Mouse (Mus musculus): ENCODE measurements around the gene Zc3h18. TPM values are rescaled to one million over a fixed set of nuclear protein-coding genes. Genes with fewer than 3 reads are reported as not detected.

Zc3h18 gene
- total and polyA plus RNA-seq, 2 experiments from 2014 or later: 25.3 to 25.6 TPM

DNA sequence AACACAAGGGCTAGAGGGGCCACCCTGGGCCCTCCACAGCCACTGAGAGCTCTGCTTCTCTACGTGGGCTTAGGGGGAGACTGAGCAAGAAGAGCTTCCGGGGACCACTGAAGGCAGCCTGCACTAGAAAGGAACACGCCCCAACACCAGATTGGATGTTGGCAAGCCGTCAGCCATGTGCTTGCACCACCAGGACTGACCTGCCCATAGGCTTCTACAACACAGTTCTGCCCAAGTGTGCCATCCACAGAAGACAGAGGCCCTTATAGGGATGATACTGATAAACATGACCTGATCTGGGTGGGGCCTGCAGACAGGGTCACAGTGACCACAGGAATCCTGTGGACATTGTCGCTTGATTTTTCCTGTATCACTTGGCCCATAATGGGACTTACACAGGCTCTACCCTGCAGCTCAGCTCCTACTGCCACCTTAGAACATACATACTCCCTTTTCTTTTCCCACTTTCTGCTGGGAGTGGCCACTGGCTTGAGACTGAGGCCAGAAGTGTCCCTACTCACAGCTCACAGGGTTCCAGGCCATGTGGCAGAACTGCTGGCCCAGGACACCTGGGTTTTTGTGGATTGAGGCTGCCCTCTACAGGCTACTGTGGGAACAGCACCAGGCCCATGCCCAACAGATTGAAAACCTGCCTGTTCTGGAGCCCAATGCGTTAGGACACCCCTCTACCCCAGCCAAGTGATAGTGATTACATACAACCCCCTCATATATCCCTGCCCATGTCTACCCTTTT lies 43.5 kb upstream of the Zc3h18 start:
- Histone ChIP-seq H3K9me3 (ENCODE audit: low read length) (no peaks in the 10 kb centered on the region), H3K27ac (no peak overlapping the region), H3K4me2 (ENCODE audit: low read depth, low read length) (no peak overlapping the region), H3K9ac (replicated peaks; ENCODE audit: low read length) (no peak overlapping the region), H3K4me1 (ENCODE audit: insufficient read depth, low read length) (peaks cover 8% of the 10 kb centered on the region; the same call in 1 of the 2 replicates), H3K4me3 (ENCODE audit: low read length) (no peak overlapping the region), H3K27me3 (ENCODE audit: insufficient read depth, low read length) (0 out of 2 replicates have a peak, but pooled peaks cover 7% of the 10 kb centered on the region), H3K36me3 (ENCODE audit: insufficient read depth, low read length) (0 out of 2 replicates have a peak, but pooled peaks cover 4% of the 10 kb centered on the region)
- TF ChIP-seq CTCF (IDR thresholded peaks at IDR 0.05; ENCODE audit: low read depth): peak; percentile 97
- 63% methylated on average over 6 of the region's 6 CpGs for WGBS
- ATAC-seq (no peak), DNase-seq (ENCODE audit: low spot score) (peak; percentile 85)

DNA sequence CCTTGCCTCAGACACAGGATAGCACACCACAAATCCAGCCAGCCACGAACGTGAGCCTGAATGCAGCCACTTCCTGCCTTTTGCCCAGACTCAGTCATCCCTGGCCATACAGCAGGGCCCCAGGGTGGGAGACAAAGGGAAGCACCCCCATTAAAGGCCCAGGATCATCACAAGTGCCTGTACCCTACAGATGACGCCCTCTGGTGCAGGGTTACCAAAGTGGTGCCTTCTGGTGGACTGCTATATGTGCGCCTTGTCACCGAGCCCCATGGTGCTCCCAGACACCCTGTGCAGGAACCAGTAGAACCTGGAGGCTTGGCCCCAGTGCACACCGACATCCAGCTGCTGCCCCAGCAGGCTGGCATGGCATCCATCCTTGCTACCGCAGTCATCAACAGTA lies 42.9 kb upstream of the Zc3h18 start:
- H3K27ac ChIP-seq: no peak overlapping the region
- H3K4me3 ChIP-seq (ENCODE audit: low read length): no peak overlapping the region
- 0 out of 2 replicates have a peak, but pooled peaks cover 10% of the 10 kb centered on the region for H3K27me3 ChIP-seq (ENCODE audit: insufficient read depth, low read length)
- no peak overlapping the region for H3K9ac ChIP-seq (replicated peaks; ENCODE audit: low read length)
- DNase-seq (ENCODE audit: low spot score) (no peak), ATAC-seq (no peak)
- 0 out of 2 replicates have a peak, but pooled peaks cover 4% of the 10 kb centered on the region for H3K36me3 ChIP-seq (ENCODE audit: insufficient read depth, low read length)
- WGBS: 82% methylated on average over 7 of the region's 7 CpGs
- TF ChIP-seq CTCF (IDR thresholded peaks at IDR 0.05; ENCODE audit: low read depth): no peak
- no peak overlapping the region for H3K4me2 ChIP-seq (ENCODE audit: low read depth, low read length)
- peaks cover 8% of the 10 kb centered on the region; the same call in 1 of the 2 replicates for H3K4me1 ChIP-seq (ENCODE audit: insufficient read depth, low read length)
- H3K9me3 ChIP-seq (ENCODE audit: low read length): no peaks in the 10 kb centered on the region

DNA sequence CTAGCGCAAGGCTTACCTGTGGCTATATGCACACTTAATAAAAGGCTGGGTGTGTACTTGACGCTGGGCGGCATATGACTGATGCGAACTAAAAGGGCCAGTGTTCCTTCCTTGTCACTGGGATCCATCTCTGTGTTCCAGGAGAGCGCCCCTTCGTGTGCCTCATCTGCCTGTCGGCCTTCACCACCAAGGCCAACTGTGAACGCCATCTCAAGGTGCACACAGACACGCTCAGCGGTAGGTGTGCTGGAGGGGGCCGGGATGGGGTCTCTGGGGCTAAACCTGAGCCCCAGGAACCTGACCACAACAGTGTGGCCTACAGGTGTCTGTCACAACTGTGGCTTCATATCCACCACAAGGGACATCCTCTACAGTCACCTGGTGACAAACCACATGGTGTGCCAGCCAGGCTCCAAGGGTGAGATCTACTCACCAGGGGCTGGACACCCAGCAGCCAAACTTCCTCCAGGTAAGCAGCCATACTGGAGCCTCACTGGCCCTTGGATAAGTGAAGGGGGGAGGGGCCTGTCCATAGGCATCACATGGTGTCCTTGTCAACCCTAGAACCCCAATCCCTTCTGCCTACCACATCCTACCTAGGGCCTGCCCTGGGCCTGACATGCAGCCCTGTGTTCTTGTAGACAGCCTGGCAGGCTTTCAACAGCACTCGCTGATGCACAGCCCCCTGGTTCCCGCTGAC lies 41.5 kb upstream of the Zc3h18 start:
- Histone ChIP-seq H3K4me2 (ENCODE audit: low read depth, low read length) (no peak overlapping the region; the same call in 1 of the 2 replicates), H3K4me1 (ENCODE audit: insufficient read depth, low read length) (peaks cover 8% of the 10 kb centered on the region; the same call in 1 of the 2 replicates), H3K9me3 (ENCODE audit: low read length) (no peaks in the 10 kb centered on the region), H3K27me3 (ENCODE audit: insufficient read depth, low read length) (0 out of 2 replicates have a peak, but pooled peaks cover 10% of the 10 kb centered on the region), H3K9ac (replicated peaks; ENCODE audit: low read length) (no peak overlapping the region), H3K27ac (no peak overlapping the region), H3K36me3 (ENCODE audit: insufficient read depth, low read length) (0 out of 2 replicates have a peak, but pooled peaks cover 4% of the 10 kb centered on the region), H3K4me3 (ENCODE audit: low read length) (peak overlapping the region; percentile 41; the same call in 1 of the 2 replicates)
- no peak for TF ChIP-seq CTCF (IDR thresholded peaks at IDR 0.05; ENCODE audit: low read depth)
- DNase-seq (ENCODE audit: low spot score) (no peak), ATAC-seq (no peak)
- WGBS: 84% methylated on average over 13 of the region's 13 CpGs

DNA sequence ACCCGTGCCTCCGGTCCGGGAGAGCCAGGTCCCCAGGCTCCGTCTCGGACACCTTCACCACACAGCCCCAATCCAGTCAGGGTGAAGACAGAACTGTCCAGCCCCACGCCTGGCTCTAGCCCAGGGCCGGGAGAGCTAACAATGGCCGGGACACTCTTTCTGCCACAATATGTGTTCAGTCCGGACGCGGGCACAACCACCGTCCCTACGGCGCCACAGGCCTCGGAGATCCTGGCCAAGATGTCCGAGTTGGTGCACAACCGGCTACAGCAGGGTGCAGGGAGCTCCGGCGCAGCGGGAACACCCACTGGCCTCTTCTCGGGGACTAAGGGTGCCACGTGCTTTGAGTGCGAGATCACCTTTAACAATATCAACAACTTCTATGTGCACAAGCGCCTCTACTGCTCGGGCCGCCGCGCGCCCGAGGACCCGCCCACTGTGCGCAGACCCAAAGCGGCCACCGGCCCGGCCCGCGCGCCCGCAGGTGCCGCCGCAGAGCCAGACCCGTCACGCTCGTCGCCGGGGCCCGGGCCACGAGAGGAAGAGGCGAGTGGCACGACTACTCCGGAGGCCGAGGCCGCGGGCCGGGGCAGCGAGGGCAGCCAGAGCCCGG lies 40.7 kb upstream of the Zc3h18 start:
- H3K4me1 ChIP-seq (ENCODE audit: insufficient read depth, low read length): peaks cover 8% of the 10 kb centered on the region; the same call in 1 of the 2 replicates
- peak overlapping the region; percentile 15; the same call in 1 of the 2 replicates for H3K27ac ChIP-seq
- TF ChIP-seq CTCF (IDR thresholded peaks at IDR 0.05; ENCODE audit: low read depth): no peak
- DNase-seq (ENCODE audit: low spot score) (peak; percentile 28), ATAC-seq (peak; percentile 39)
- no peaks in the 10 kb centered on the region for H3K9me3 ChIP-seq (ENCODE audit: low read length)
- H3K4me3 ChIP-seq (ENCODE audit: low read length): peak overlapping the region; percentile 41
- WGBS: 13% methylated on average over 57 of the region's 57 CpGs
- peak overlapping the region; percentile 69 for H3K4me2 ChIP-seq (ENCODE audit: low read depth, low read length)
- H3K9ac ChIP-seq (replicated peaks; ENCODE audit: low read length): peak overlapping the region; percentile 53
- H3K27me3 ChIP-seq (ENCODE audit: insufficient read depth, low read length): 0 out of 2 replicates have a peak, but pooled peaks cover 10% of the 10 kb centered on the region
- H3K36me3 ChIP-seq (ENCODE audit: insufficient read depth, low read length): 0 out of 2 replicates have a peak, but pooled peaks cover 4% of the 10 kb centered on the region

DNA sequence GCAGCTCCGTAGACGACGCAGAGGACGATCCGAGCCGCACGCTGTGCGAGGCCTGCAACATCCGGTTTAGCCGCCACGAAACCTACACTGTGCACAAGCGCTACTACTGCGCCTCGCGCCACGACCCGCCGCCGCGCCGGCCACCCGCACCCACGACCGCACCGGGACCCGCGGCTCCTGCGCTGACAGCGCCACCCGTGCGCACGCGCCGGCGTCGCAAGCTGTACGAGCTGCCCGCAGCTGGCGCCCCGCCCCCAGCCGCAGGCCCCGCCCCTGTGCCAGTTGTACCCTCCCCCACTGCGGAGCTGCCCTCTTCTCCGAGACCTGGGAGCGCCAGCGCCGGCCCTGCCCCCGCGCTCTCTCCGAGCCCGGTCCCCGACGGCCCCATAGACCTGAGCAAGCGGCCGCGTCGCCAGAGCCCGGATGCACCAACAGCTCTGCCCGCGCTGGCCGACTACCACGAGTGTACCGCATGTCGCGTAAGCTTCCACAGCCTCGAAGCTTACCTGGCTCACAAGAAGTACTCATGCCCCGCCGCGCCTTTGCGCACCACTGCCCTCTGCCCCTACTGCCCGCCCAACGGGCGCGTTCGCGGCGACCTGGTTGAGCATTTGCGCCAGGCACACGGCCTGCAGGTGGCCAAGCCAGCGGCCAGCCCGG lies 40.0 kb upstream of the Zc3h18 start:
- Histone ChIP-seq H3K4me1 (ENCODE audit: insufficient read depth, low read length) (peaks cover 8% of the 10 kb centered on the region; the same call in 1 of the 2 replicates), H3K27ac (peak overlapping the region; percentile 15; the same call in 1 of the 2 replicates), H3K9me3 (ENCODE audit: low read length) (no peaks in the 10 kb centered on the region), H3K4me3 (ENCODE audit: low read length) (peak overlapping the region; percentile 41), H3K4me2 (ENCODE audit: low read depth, low read length) (peak overlapping the region; percentile 69), H3K27me3 (ENCODE audit: insufficient read depth, low read length) (0 out of 2 replicates have a peak, but pooled peaks cover 10% of the 10 kb centered on the region), H3K9ac (replicated peaks; ENCODE audit: low read length) (peak overlapping the region; percentile 53), H3K36me3 (ENCODE audit: insufficient read depth, low read length) (0 out of 2 replicates have a peak, but pooled peaks cover 4% of the 10 kb centered on the region)
- DNase-seq (ENCODE audit: low spot score) (peak; percentile 80), ATAC-seq (peak; percentile 59)
- WGBS: 10% methylated on average over 66 of the region's 81 CpGs
- no peak for TF ChIP-seq CTCF (IDR thresholded peaks at IDR 0.05; ENCODE audit: low read depth)

DNA sequence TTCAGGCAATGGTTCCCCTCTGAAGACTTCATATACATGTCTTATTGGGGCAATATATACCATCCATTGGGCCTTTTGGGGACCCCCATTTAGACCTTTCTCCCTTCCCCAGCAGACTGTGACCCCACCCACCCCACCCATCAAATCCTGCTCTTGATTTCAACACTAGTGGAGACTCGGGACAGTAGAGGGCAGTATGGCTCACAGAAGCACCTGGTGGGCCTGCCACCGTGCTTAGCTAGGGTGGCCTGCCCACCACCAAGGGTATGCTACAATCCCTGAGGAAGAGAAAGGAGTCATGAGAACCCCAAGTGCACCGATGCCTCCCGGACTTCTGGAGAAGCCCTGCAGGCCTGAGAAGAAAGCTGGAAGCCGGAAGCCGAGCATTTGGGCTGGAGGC lies 37.6 kb upstream of the Zc3h18 start:
- peaks cover 14% of the 10 kb centered on the region; the same call in 1 of the 2 replicates for H3K27me3 ChIP-seq (ENCODE audit: insufficient read depth, low read length)
- H3K4me1 ChIP-seq (ENCODE audit: insufficient read depth, low read length): peaks cover 21% of the 10 kb centered on the region
- H3K9ac ChIP-seq (replicated peaks; ENCODE audit: low read length): no peak overlapping the region
- TF ChIP-seq CTCF (IDR thresholded peaks at IDR 0.05; ENCODE audit: low read depth): peak; percentile 20; the same call in 1 of the 2 replicates
- H3K27ac ChIP-seq: no peak overlapping the region
- DNase-seq (ENCODE audit: low spot score): no peak
- no peaks in the 10 kb centered on the region for H3K9me3 ChIP-seq (ENCODE audit: low read length)
- H3K4me2 ChIP-seq (ENCODE audit: low read depth, low read length): no peak overlapping the region
- H3K36me3 ChIP-seq (ENCODE audit: insufficient read depth, low read length): 0 out of 2 replicates have a peak, but pooled peaks cover 4% of the 10 kb centered on the region
- no peak overlapping the region for H3K4me3 ChIP-seq (ENCODE audit: low read length)
- ATAC-seq: no peak
- WGBS: 58% methylated on average over 6 of the region's 6 CpGs
